18 mouse cellular contexts compared by ENCODE assay signal in genomic region chr4:5276113-5276512, GRCm38 (mm10).
"Had no signal": no experiment of that assay in that cellular context is flagged by ENCODE, and none has a peak within 500 bp of the region (broad histone marks: within the 10 kb centered on the region; RNA-seq: fewer than 3 reads in every experiment).

No protein-coding gene starts in this region.

- H3K4me3 ChIP-seq: megakaryocyte, embryonic 14.5 days; midbrain, embryonic 12.5 days; midbrain, embryonic 15.5 days; myocyte; neural tube, embryonic 13.5 days; neural tube, embryonic 15.5 days had no signal

- ATAC-seq: midbrain, embryonic 15.5 days had no signal

- H3K9me3 ChIP-seq: midbrain, embryonic 12.5 days; midbrain, embryonic 15.5 days; neural tube, embryonic 13.5 days; neural tube, embryonic 15.5 days had no signal

- H3K9ac ChIP-seq: lung, embryonic 14.5 days; midbrain, embryonic 12.5 days; midbrain, embryonic 15.5 days; neural tube, embryonic 13.5 days; neural tube, embryonic 15.5 days had no signal

- H3K27me3 ChIP-seq: megakaryocyte, embryonic 14.5 days; midbrain, embryonic 12.5 days; midbrain, embryonic 15.5 days; neural tube, embryonic 13.5 days; neural tube, embryonic 15.5 days had no signal

- H3K4me2 ChIP-seq: lung, embryonic 14.5 days; midbrain, embryonic 12.5 days; midbrain, embryonic 15.5 days; neural tube, embryonic 13.5 days; neural tube, embryonic 15.5 days had no signal

- DNase-seq: lung, adult 18-20 months; lung, embryonic 14.5 days; lung, postnatal 10 days; lung, postnatal 4 days; retina, postnatal 1 day; right cerebral cortex, adult 18-20 months; right cerebral cortex, postnatal 25 days; right cerebral cortex, postnatal 4 days; spleen, adult 18-20 months; thymus, adult 18-20 months; thymus, postnatal 14 days; thymus, postnatal 36 days had no signal

- H3K27ac ChIP-seq: midbrain, embryonic 12.5 days; midbrain, embryonic 15.5 days; neural tube, embryonic 13.5 days; neural tube, embryonic 15.5 days had no signal

- H3K36me3 ChIP-seq: midbrain, embryonic 12.5 days; midbrain, embryonic 15.5 days; neural tube, embryonic 13.5 days; neural tube, embryonic 15.5 days had no signal

- H3K4me1 ChIP-seq: megakaryocyte, embryonic 14.5 days; midbrain, embryonic 12.5 days; midbrain, embryonic 15.5 days; neural tube, embryonic 13.5 days; neural tube, embryonic 15.5 days had no signal
